Mouse (Mus musculus) liver, adult 2 months (tissue): ENCODE data around the gene Dpf3.

Experiments used
- CTCF ChIP-seq: fragments of 200-500 bp; IDR thresholded peaks from 2 replicates; pipeline ENCODE4 v1.5.1; 2011; ENCODE audit warnings: low read depth, low read length, control low read depth
- POLR2A ChIP-seq: fragments of 200-500 bp; IDR thresholded peaks from 2 replicates; pipeline ENCODE4 v1.6.1; 2011; ENCODE audit warnings: low read length, control low read depth; ENCODE audit not compliant: insufficient read depth; ENCODE audit errors: extremely low read depth

GRCm38 (mm10) chr12:83207481-83207880 lies 280.0 kb downstream of the Dpf3 start:
- TF ChIP-seq CTCF = no peak
- TF ChIP-seq POLR2A = no peak
